Mouse (Mus musculus): ENCODE results near the gene Mink1. TPM values are rescaled to one million over a fixed set of nuclear protein-coding genes. Genes with fewer than 3 reads are reported as not detected.

Gene Mink1
- polyA plus RNA-seq, 1 experiment from 2014 or later, result 4.9 TPM

GRCm38 (mm10) chr11:70663101-70663500, 100.4 kb downstream of the Mink1 start:
- Histone ChIP-seq H3K27ac (replicated peaks) (no peak overlapping the region), H3K4me3 (replicated peaks) (no peak overlapping the region), H3K9ac (no peak overlapping the region), H3K9me3 (replicated peaks) (no peaks in the 10 kb centered on the region), H3K27me3 (no peaks in the 10 kb centered on the region), H3K36me3 (replicated peaks) (peaks cover 52% of the 10 kb centered on the region), H3K4me1 (replicated peaks) (peaks cover 24% of the 10 kb centered on the region), H3K4me2 (no peak overlapping the region)
- WGBS (ENCODE audit: insufficient replicate concordance), result 86% methylated on average over 8 of the region's 8 CpGs
- no peak for ATAC-seq (ENCODE audit: insufficient read depth)

GRCm38 (mm10) chr11:70663957-70664356, 101.3 kb downstream of the Mink1 start:
- WGBS (ENCODE audit: insufficient replicate concordance), result 87% methylated on average over 6 of the region's 6 CpGs
- Histone ChIP-seq H3K27ac (replicated peaks) (no peak overlapping the region), H3K36me3 (replicated peaks) (peaks cover 52% of the 10 kb centered on the region), H3K4me3 (replicated peaks) (no peak overlapping the region), H3K9me3 (replicated peaks) (no peaks in the 10 kb centered on the region), H3K4me2 (no peak overlapping the region), H3K9ac (no peak overlapping the region), H3K27me3 (no peaks in the 10 kb centered on the region), H3K4me1 (replicated peaks) (peaks cover 26% of the 10 kb centered on the region)
- no peak for ATAC-seq (ENCODE audit: insufficient read depth)

Other genes starting within 250 kb of the Mink1 start
- 0.16 TPM in 1 of 2 replicates, not detected in the other for gene Alox12e, start 240.3 kb upstream of the Mink1 start, polyA plus RNA-seq (2015; fragmentation: Nextera tagmentation; extraction: Ambion mirVana)
- 1.3 and 1.6 TPM in 2 replicates for gene Alox15, start 210.8 kb upstream of the Mink1 start, polyA plus RNA-seq (2015; fragmentation: Nextera tagmentation; extraction: Ambion mirVana)
- 13.5 and 14.5 TPM in 2 replicates for gene Pelp1, start 152.8 kb upstream of the Mink1 start, polyA plus RNA-seq (2015; fragmentation: Nextera tagmentation; extraction: Ambion mirVana)
- 15.6 and 16.5 TPM in 2 replicates for gene Arrb2, start 130.2 kb upstream of the Mink1 start, polyA plus RNA-seq (2015; fragmentation: Nextera tagmentation; extraction: Ambion mirVana)
- gene Med11, start 111.0 kb upstream of the Mink1 start, polyA plus RNA-seq (2015; fragmentation: Nextera tagmentation; extraction: Ambion mirVana), result 13.2 and 14.4 TPM in 2 replicates
- gene Zmynd15, start 103.4 kb upstream of the Mink1 start, polyA plus RNA-seq (2015; fragmentation: Nextera tagmentation; extraction: Ambion mirVana), result 0.22 and 0.26 TPM in 2 replicates
- 2.0 and 2.2 TPM in 2 replicates for gene Cxcl16, start 102.9 kb upstream of the Mink1 start, polyA plus RNA-seq (2015; fragmentation: Nextera tagmentation; extraction: Ambion mirVana)
- gene Tm4sf5, start 57.6 kb upstream of the Mink1 start, polyA plus RNA-seq (2015; fragmentation: Nextera tagmentation; extraction: Ambion mirVana), result 0.89 and 1.5 TPM in 2 replicates
- gene Vmo1, start 48.3 kb upstream of the Mink1 start, polyA plus RNA-seq (2015; fragmentation: Nextera tagmentation; extraction: Ambion mirVana), result 0.31 and 0.43 TPM in 2 replicates
- 31.9 and 36.3 TPM in 2 replicates for gene Gltpd2, start 43.7 kb upstream of the Mink1 start, polyA plus RNA-seq (2015; fragmentation: Nextera tagmentation; extraction: Ambion mirVana)
- gene Psmb6, start 37.5 kb upstream of the Mink1 start, polyA plus RNA-seq (2015; fragmentation: Nextera tagmentation; extraction: Ambion mirVana), result 316 and 337 TPM in 2 replicates
- gene Gm40193, start 29.9 kb upstream of the Mink1 start, polyA plus RNA-seq (2015; fragmentation: Nextera tagmentation; extraction: Ambion mirVana), result not detected in 2 replicates
- gene Pld2, start 22.8 kb upstream of the Mink1 start, polyA plus RNA-seq (2015; fragmentation: Nextera tagmentation; extraction: Ambion mirVana), result 1.8 TPM in 2 replicates
- gene 4930544D05Rik, start 53.0 kb downstream of the Mink1 start, polyA plus RNA-seq (2015; fragmentation: Nextera tagmentation; extraction: Ambion mirVana), result not detected in 2 replicates
- gene Chrne, start 56.3 kb downstream of the Mink1 start, polyA plus RNA-seq (2015; fragmentation: Nextera tagmentation; extraction: Ambion mirVana), result not detected in 2 replicates
- gene Gp1ba, start 76.2 kb downstream of the Mink1 start, polyA plus RNA-seq (2015; fragmentation: Nextera tagmentation; extraction: Ambion mirVana), result 2.6 and 3.0 TPM in 2 replicates
- 76.8 and 80.4 TPM in 2 replicates for gene Rnf167, start 84.4 kb downstream of the Mink1 start, polyA plus RNA-seq (2015; fragmentation: Nextera tagmentation; extraction: Ambion mirVana)
- gene Slc25a11, start 84.6 kb downstream of the Mink1 start, polyA plus RNA-seq (2015; fragmentation: Nextera tagmentation; extraction: Ambion mirVana), result 70.3 and 79.4 TPM in 2 replicates
- 927 and 1,040 TPM in 2 replicates for gene Pfn1, start 91.8 kb downstream of the Mink1 start, polyA plus RNA-seq (2015; fragmentation: Nextera tagmentation; extraction: Ambion mirVana)
- 10.8 and 18.2 TPM in 2 replicates for gene Eno3, start 94.3 kb downstream of the Mink1 start, polyA plus RNA-seq (2015; fragmentation: Nextera tagmentation; extraction: Ambion mirVana)
- 55.1 and 59.5 TPM in 2 replicates for gene Spag7, start 106.5 kb downstream of the Mink1 start, polyA plus RNA-seq (2015; fragmentation: Nextera tagmentation; extraction: Ambion mirVana)
- gene Camta2, start 125.2 kb downstream of the Mink1 start, polyA plus RNA-seq (2015; fragmentation: Nextera tagmentation; extraction: Ambion mirVana), result 3.3 and 3.4 TPM in 2 replicates
- 1.3 and 1.6 TPM in 2 replicates for gene Inca1, start 137.3 kb downstream of the Mink1 start, polyA plus RNA-seq (2015; fragmentation: Nextera tagmentation; extraction: Ambion mirVana)
- 0.79 and 0.85 TPM in 2 replicates for gene Kif1c, start 137.7 kb downstream of the Mink1 start, polyA plus RNA-seq (2015; fragmentation: Nextera tagmentation; extraction: Ambion mirVana)
- 1.4 TPM in 2 replicates for gene Zfp3, start 201.3 kb downstream of the Mink1 start, polyA plus RNA-seq (2015; fragmentation: Nextera tagmentation; extraction: Ambion mirVana)
- gene Scimp, start 249.7 kb downstream of the Mink1 start, polyA plus RNA-seq (2015; fragmentation: Nextera tagmentation; extraction: Ambion mirVana), result 0.47 and 0.77 TPM in 2 replicates